Mouse (Mus musculus) cerebellum, adult 2 months (tissue): ENCODE results near the gene Itgb2.

Experiments
- CTCF ChIP-seq: fragments of 200-500 bp; IDR thresholded peaks from 2 replicates; pipeline ENCODE4 v1.5.1; 2011; ENCODE audit warnings: low read depth, mild to moderate bottlenecking, control low read depth, low read length, moderate library complexity, borderline replicate concordance; ENCODE audit not compliant: insufficient read depth
- POLR2A ChIP-seq: fragments of 200-500 bp; IDR thresholded peaks from 2 replicates; pipeline ENCODE4 v1.6.1; 2011; ENCODE audit warnings: low read length, control low read depth, borderline replicate concordance; ENCODE audit not compliant: insufficient read depth

GRCm38 (mm10) chr10:77553285-77553684 lies 23.2 kb downstream of the Itgb2 start:
- TF ChIP-seq POLR2A (no peak), CTCF (no peak)
